Mouse (Mus musculus): ENCODE data around the gene Aipl1. TPM values are rescaled to one million over a fixed set of nuclear protein-coding genes. Genes with fewer than 3 reads are reported as not detected.
A peak's percentile ranks its signal among the peaks of the same experiment; 100 is the strongest.

Gene Aipl1
- polyA plus RNA-seq, 1 experiment: 0.23 TPM

DNA sequence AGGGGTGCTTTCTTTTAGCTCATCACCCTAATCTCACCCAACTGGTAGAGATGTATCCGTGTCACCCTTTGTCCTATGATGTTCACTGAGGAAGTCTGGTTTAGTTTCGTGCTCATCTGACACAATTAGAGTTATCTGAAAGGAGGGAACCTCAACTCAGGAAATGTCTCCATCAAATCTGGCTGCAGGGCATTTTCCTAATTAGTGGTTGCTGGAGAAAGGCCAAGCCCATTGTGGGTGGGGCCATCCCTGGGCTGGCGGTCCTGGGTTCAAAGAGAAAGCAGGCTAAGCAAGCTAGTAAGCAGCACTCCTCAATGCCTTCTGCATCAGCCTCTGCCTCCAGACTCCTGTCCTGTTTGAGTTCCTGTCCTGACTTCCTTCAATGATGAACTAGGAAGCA is 14.9 kb upstream of the Aipl1 start:
- H3K4me3 ChIP-seq (replicated peaks): peak overlapping the region; percentile 75
- peaks cover 19% of the 10 kb centered on the region for H3K36me3 ChIP-seq (replicated peaks; ENCODE audit: low read length)
- TF ChIP-seq FLI1 (IDR thresholded peaks at IDR 0.05; ENCODE audit: low read length) (no peak), GATA1 (IDR thresholded peaks at IDR 0.05; ENCODE audit: borderline replicate concordance, low read length) (no peak)
- H3K4me1 ChIP-seq: peaks cover 42% of the 10 kb centered on the region
- no peaks in the 10 kb centered on the region for H3K9me3 ChIP-seq
- peaks cover 73% of the 10 kb centered on the region for H3K27me3 ChIP-seq (replicated peaks)

DNA sequence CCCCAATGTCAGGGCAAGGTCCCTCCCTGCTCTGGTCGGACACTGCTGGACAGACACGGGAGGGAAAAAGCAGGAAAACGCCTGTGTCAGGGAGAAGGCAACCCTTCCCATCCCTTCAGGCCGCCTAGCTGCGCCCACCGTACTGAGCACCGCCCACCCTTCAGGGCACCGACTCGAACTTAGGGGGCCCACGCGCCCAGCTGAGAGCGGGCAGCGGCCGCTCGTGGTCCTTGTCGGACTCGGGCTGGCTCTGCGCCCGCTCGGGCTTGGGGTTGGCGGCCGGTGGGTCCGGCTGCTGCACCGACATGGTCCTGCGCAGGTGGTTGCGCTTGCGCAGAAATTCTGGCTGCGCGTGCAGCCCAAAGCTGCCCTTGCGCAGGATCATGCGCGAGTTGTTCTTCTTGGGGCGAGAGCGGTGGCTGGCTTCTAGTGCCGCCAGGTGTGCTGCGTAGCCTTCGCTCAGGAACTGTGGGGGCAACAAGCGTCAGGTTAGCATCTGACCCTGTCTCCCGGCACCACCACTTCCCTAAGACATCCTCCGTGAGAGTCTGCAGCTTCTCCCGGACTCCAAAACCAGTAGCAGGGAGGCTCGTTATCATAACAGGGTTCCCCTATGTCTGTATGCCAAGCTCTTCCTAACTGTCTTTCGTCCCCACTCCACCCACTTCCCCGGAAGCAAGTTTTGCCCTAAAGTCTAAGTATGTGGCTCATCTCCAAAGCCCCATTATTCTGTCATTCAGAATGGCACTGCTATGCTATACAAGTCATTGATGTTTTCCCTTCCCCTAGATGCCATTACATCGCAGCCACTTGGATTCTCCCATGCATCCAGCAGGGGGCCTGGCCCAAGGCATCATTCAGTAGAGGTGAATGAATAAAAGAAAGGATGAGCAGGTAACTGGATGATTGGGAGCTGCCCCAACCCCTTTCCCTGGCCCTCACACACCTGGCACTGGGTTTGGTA is 13.9 kb upstream of the Aipl1 start:
- H3K9me3 ChIP-seq: no peaks in the 10 kb centered on the region
- H3K4me1 ChIP-seq: peaks cover 49% of the 10 kb centered on the region
- H3K4me3 ChIP-seq (replicated peaks): peak overlapping the region; percentile 88
- TF ChIP-seq FLI1 (IDR thresholded peaks at IDR 0.05; ENCODE audit: low read length) (no peak), GATA1 (IDR thresholded peaks at IDR 0.05; ENCODE audit: borderline replicate concordance, low read length) (no peak)
- peaks cover 30% of the 10 kb centered on the region for H3K36me3 ChIP-seq (replicated peaks; ENCODE audit: low read length)
- H3K27me3 ChIP-seq (replicated peaks): peaks cover 63% of the 10 kb centered on the region

DNA sequence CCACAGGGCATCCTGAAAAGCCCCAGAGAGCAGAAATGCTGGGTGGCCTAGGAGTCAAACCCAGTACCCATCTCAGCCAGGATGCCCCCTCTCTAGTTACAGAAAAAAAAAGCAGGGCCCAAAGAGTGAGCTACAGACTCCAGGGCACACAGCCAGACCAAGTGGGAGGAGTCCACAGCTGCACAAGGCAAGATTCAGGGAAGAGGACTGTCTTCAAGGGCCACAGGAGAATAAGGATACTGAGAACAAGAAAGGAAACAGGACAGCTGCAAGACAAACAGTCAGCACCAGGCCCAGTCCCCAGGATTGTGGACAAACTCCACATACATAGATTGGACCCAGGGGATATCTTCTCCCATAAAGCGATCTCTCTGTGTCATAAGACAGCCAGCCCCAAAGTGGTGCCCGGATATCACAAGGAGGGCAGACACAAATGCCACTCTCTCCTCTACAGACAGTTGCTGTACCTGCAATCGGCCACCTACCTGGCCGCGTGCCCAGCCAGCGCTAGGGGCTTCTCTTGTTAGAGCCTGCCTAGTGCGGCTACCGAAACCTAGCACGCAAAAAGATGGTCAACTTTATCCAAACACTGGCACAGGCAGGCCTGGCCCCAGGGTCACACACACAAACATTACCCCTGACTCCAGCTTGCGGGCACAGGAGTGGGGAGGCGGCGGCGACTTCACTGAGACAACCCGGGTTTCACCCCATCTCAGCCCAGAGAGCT is 13.0 kb upstream of the Aipl1 start:
- peaks cover 56% of the 10 kb centered on the region for H3K27me3 ChIP-seq (replicated peaks)
- H3K36me3 ChIP-seq (replicated peaks; ENCODE audit: low read length): peaks cover 38% of the 10 kb centered on the region
- H3K4me3 ChIP-seq (replicated peaks): peak overlapping the region; percentile 88
- H3K4me1 ChIP-seq: peaks cover 57% of the 10 kb centered on the region
- TF ChIP-seq FLI1 (IDR thresholded peaks at IDR 0.05; ENCODE audit: low read length): no peak
- H3K9me3 ChIP-seq: no peaks in the 10 kb centered on the region

DNA sequence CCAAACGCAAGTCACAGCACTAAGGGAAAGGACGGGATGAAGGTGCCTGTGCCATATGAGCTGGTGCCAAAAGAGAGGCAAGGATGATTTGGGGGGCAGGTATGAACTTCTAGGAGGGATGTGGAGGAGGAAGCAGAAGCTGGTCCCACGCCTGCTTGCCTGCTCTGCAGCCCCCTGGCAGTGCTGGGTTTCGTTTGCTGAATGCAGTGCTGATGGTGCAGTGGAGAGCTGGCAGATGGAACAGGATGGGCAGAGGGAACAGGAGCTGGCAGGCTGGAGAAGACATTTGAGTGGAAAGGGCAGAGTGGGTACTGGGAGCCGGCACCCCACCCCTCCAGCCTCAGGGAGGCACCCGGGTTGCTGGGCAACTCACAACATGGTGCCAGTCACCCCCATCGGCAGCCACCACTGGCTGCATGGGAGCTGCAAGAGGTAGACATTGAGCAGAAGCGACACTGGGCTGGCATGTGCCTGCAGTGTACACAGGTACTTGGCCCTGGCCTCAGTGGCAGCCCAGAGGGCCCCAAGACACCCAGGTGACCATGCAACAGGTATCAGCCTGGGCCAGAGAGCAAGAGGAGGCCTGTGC is 12.0 kb upstream of the Aipl1 start:
- Histone ChIP-seq H3K27me3 (replicated peaks) (peaks cover 49% of the 10 kb centered on the region), H3K4me3 (replicated peaks) (no peak overlapping the region), H3K36me3 (replicated peaks; ENCODE audit: low read length) (peaks cover 49% of the 10 kb centered on the region), H3K4me1 (peaks cover 68% of the 10 kb centered on the region), H3K9me3 (no peaks in the 10 kb centered on the region)
- TF ChIP-seq GATA1 (IDR thresholded peaks at IDR 0.05; ENCODE audit: borderline replicate concordance, low read length): no peak
- no peak for TF ChIP-seq FLI1 (IDR thresholded peaks at IDR 0.05; ENCODE audit: low read length)

DNA sequence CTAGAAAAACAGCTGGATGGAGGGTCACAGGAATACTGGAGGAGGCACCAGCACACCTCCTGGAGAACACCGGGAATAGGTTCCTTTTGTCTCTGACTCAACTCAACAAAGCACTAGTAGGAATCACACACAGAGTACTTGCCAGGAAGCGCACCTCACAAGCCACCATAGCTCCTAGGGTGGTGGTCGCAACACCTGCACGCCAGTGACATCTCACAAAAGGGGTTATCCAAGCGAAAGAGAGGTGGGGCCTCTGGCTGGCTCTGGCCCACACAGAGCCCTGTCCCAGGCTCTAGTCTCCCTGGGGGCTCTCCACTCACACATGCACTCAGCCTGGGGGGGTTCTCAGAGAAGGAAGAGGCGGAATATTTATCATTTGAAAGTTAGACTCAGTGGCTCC is 11.4 kb upstream of the Aipl1 start:
- peaks cover 44% of the 10 kb centered on the region for H3K27me3 ChIP-seq (replicated peaks)
- peaks cover 53% of the 10 kb centered on the region for H3K36me3 ChIP-seq (replicated peaks; ENCODE audit: low read length)
- H3K4me1 ChIP-seq: peaks cover 73% of the 10 kb centered on the region
- no peaks in the 10 kb centered on the region for H3K9me3 ChIP-seq
- TF ChIP-seq FLI1 (IDR thresholded peaks at IDR 0.05; ENCODE audit: low read length) (no peak), GATA1 (IDR thresholded peaks at IDR 0.05; ENCODE audit: borderline replicate concordance, low read length) (no peak)
- H3K4me3 ChIP-seq (replicated peaks): no peak overlapping the region

DNA sequence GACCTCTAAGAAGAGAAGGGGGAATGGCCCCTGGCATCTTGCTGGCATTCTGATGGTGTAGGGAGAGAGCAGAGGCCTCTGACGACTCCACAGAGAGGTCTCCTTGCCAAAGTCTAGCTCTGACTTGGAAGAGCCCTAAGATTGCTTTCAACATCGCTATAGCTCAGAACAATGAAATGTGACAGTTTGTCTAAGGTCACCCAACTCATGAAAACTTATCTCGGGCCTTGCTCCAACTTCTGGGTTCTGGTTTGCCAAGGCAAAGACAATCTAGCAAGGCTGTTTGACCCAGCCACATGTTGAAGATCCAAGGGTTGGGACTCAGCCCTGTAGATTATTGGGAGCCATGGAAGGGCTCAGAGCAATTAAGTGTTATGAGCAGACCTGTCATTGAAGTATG is 6.9 kb upstream of the Aipl1 start:
- Histone ChIP-seq H3K4me1 (peaks cover 61% of the 10 kb centered on the region), H3K36me3 (replicated peaks; ENCODE audit: low read length) (peaks cover 53% of the 10 kb centered on the region), H3K9me3 (no peaks in the 10 kb centered on the region)

DNA sequence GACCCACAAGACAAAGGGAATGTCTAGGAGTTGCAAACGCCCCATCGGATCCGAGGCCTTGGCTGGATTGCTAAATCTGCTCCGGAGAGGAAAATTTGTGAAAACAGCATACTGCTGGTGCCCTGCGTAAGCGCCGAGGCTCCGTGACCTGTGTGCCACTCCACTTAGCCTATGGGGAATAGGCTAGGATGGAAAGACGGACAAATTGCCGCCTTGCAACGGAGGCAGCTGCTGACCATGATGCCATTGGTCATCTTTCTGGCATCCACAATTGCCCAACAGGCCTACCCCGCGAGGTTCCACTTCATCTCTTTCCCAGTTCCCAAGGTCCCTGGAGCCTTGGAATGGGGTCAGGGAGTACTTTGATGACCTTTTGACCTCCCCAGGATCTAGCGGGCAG is 5.3 kb upstream of the Aipl1 start:
- Histone ChIP-seq H3K9me3 (no peaks in the 10 kb centered on the region), H3K4me1 (peaks cover 69% of the 10 kb centered on the region), H3K4me3 (replicated peaks) (peak overlapping the region; percentile 98), H3K27me3 (replicated peaks) (peaks cover 6% of the 10 kb centered on the region), H3K36me3 (replicated peaks; ENCODE audit: low read length) (peaks cover 38% of the 10 kb centered on the region)
- TF ChIP-seq FLI1 (IDR thresholded peaks at IDR 0.05; ENCODE audit: low read length) (no peak), GATA1 (IDR thresholded peaks at IDR 0.05; ENCODE audit: borderline replicate concordance, low read length) (no peak)

More for the DNA sequence above, 6.9 kb upstream of the Aipl1 start:
- peak overlapping the region; percentile 98 for H3K4me3 ChIP-seq (replicated peaks)
- H3K27me3 ChIP-seq (replicated peaks): peaks cover 6% of the 10 kb centered on the region
- TF ChIP-seq FLI1 (IDR thresholded peaks at IDR 0.05; ENCODE audit: low read length) (no peak), GATA1 (IDR thresholded peaks at IDR 0.05; ENCODE audit: borderline replicate concordance, low read length) (no peak)

DNA sequence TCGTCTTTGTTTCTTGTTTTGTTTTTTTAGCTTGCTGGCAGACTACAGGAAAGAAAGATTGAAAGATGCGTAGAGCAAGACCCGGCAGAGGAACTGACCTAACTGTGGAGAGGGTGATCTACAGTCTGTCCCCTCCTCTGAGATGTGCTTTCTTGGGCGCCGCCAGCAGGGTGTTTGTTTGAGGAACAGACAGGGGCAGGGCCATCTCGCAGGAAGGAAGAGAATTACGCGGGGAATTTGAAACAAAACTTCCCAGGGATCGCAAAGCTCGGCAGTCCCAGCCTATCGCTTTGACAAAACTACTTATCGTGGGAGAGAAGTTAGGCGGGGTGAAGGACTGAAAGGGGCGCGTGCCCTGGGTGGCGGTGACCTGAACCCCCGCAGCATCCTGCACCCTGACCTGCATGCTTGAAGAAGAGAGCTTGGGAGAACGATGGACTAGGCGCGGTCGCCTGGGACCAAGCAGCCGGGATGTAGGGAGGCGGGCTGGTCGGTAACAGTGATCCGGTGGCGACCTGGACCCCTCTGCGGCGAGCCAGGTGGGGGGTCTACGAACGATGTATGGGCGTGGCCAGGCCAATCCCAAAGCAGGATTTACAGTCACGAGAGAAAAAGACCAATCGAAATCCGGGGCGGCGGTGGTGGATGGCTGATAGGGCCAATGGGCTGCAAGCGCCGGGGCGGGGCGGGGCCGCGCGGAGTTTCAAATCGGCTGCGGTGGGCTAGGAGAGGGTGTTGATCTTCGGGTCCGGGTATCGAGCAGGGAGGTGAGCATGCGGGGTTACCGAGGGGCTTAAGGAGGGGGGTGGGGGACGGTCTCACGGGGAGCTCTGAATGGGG is 4.7 kb upstream of the Aipl1 start, which contains the start of gene Pimreg:
Gene Pimreg, plus strand, starts transcription at position 265 of the 840 bp plus-strand sequence.
- peaks cover 12% of the 10 kb centered on the region for H3K27me3 ChIP-seq (replicated peaks)
- peak within 1 kb of the TSS; percentile 98 for H3K4me3 ChIP-seq (replicated peaks)
- H3K36me3 ChIP-seq (replicated peaks; ENCODE audit: low read length): peaks cover 32% of the 10 kb centered on the region
- TF ChIP-seq GATA1 (IDR thresholded peaks at IDR 0.05; ENCODE audit: borderline replicate concordance, low read length) (no peak), FLI1 (IDR thresholded peaks at IDR 0.05; ENCODE audit: low read length) (no peak)
- H3K4me1 ChIP-seq: peaks cover 73% of the 10 kb centered on the region
- H3K9me3 ChIP-seq: no peaks in the 10 kb centered on the region

DNA sequence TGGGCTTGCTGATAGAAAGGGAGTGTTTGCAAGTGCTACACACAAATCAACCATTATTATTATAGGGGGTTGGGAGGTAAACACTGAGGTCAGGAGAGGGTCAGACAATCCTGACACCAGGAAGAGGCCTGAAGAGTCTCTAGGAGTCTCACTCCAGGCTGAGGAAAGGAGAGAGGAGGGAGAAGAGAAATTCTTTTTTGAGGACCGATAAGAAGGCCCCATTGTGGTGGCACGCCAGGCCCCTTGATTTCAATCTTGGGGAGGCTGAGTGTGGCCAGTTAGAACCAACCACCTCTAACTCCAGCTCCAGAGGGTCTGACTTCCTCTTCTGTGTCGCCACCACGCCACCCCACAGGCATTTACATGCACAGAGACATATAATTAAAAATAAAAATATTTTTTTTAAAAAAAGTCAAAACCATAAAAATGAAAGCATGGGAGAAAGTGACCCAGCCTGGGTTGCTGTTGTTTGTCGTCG is 4.0 kb upstream of the Aipl1 start:
- Histone ChIP-seq H3K4me3 (replicated peaks) (peak overlapping the region; percentile 98), H3K9me3 (no peaks in the 10 kb centered on the region), H3K27me3 (replicated peaks) (peaks cover 16% of the 10 kb centered on the region), H3K4me1 (peaks cover 71% of the 10 kb centered on the region), H3K36me3 (replicated peaks; ENCODE audit: low read length) (peaks cover 25% of the 10 kb centered on the region)
- TF ChIP-seq FLI1 (IDR thresholded peaks at IDR 0.05; ENCODE audit: low read length) (no peak), GATA1 (IDR thresholded peaks at IDR 0.05; ENCODE audit: borderline replicate concordance, low read length) (no peak)

Measured in megakaryocyte, embryonic 14.5 days (primary cell).